Comparison of ENCODE assay signal across 22 mouse cellular contexts in the genomic region with DNA sequence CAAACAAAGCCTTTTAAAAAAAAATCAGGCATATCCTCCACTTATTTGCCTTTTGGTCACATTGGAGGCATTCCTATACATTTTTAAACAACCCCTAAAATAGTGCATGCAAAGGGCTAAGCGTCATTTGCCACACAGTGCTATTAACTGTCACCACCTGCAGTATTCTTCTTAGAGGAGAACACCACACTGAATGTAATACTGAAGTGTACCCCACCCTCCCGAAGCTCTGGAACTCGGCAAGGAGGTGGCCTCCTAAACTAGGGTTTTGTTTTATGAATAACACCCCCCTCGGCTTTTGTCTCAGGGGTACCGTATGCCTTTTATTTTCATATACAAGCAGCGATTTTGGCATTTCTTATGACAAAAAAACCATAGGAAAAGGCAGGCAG.
"Had no signal": no experiment of that assay in that cellular context is flagged by ENCODE, and none has a peak within 500 bp of the region (broad histone marks: within the 10 kb centered on the region; RNA-seq: fewer than 3 reads in every experiment).

No protein-coding gene starts in this region.

- DNase-seq: gastrocnemius, adult 2 months; gastrocnemius, postnatal 10 days; gastrocnemius, postnatal 25 days; heart, postnatal 4 days; kidney, adult 18-20 months; kidney, adult 8-10 months; kidney, postnatal 10 days; kidney, postnatal 25 days; kidney, postnatal 4 days; layer of hippocampus, postnatal 36 days; left cerebral cortex, postnatal 4 days; liver, embryonic 13.5 days had no signal

- H3K4me1 ChIP-seq: heart, embryonic 13.5 days; heart, embryonic 15.5 days; hindbrain, embryonic 10.5 days; hindbrain, embryonic 12.5 days; intestine, embryonic 15.5 days; limb, embryonic 13.5 days; limb, embryonic 15.5 days had no signal

- H3K27ac ChIP-seq: gastrocnemius, adult 2 months; heart, adult 2 months; heart, embryonic 13.5 days; heart, embryonic 15.5 days; hindbrain, embryonic 12.5 days; hindbrain, embryonic 14.5 days; intestine, embryonic 15.5 days; layer of hippocampus, adult 2 months; limb, embryonic 13.5 days; limb, embryonic 15.5 days; liver, embryonic 13.5 days had no signal

- H3K4me3 ChIP-seq: gastrocnemius, adult 2 months; heart, adult 2 months; heart, embryonic 13.5 days; heart, embryonic 15.5 days; hindbrain, embryonic 10.5 days; hindbrain, embryonic 12.5 days; intestine, embryonic 15.5 days; layer of hippocampus, adult 2 months; limb, embryonic 13.5 days; limb, embryonic 15.5 days; liver, embryonic 13.5 days had no signal

- H3K27me3 ChIP-seq: heart, embryonic 15.5 days; hindbrain, embryonic 12.5 days; intestine, embryonic 15.5 days; limb, embryonic 13.5 days; limb, embryonic 15.5 days; liver, embryonic 13.5 days had no signal

- H3K36me3 ChIP-seq: heart, embryonic 13.5 days; heart, embryonic 15.5 days; hindbrain, embryonic 10.5 days; hindbrain, embryonic 12.5 days; intestine, embryonic 15.5 days; limb, embryonic 13.5 days; limb, embryonic 15.5 days; liver, embryonic 13.5 days had no signal

- H3K9me3 ChIP-seq: heart, embryonic 13.5 days; heart, embryonic 15.5 days; hindbrain, embryonic 10.5 days; hindbrain, embryonic 12.5 days; intestine, embryonic 15.5 days; limb, embryonic 13.5 days; limb, embryonic 15.5 days; liver, embryonic 13.5 days had no signal
